In genomic region chr15:96254356-96254755, GRCm38 (mm10) we compare ENCODE assay signal across 8 mouse cellular contexts. TPM values are rescaled to one million over a fixed set of nuclear protein-coding genes. Genes with fewer than 3 reads are reported as not detected.
DNase-seq lines count a peak whose midpoint lies in the region; ATAC-seq and TF ChIP-seq lines count a peak whose summit lies in the region.

No protein-coding gene starts in this region.

- no peak overlapping the region for H3K9ac ChIP-seq in liver, embryonic 12.5 days
- H3K9ac ChIP-seq in stomach, embryonic 16.5 days (ENCODE audit: low read length) = peak overlapping the region; percentile 56

- no peaks in the 10 kb centered on the region for H3K36me3 ChIP-seq in thymus, adult 2 months (ENCODE audit: control insufficient read depth, insufficient read depth, low read length)
- H3K36me3 ChIP-seq in liver, embryonic 12.5 days = no peaks in the 10 kb centered on the region
- H3K36me3 ChIP-seq in stomach, embryonic 16.5 days (ENCODE audit: control insufficient read depth, insufficient read depth, low read length) = no peaks in the 10 kb centered on the region

- TF ChIP-seq CTCF in cerebellum, adult 2 months (IDR thresholded peaks at IDR 0.05; ENCODE audit: borderline replicate concordance, insufficient read depth, low read depth, low read length) = no peak
- TF ChIP-seq CTCF in thymus, adult 2 months (IDR thresholded peaks at IDR 0.05; ENCODE audit: borderline replicate concordance, control insufficient read depth, extremely low read depth, insufficient read depth, low read length, poor library complexity) = no peak

- H3K9me3 ChIP-seq in liver, embryonic 12.5 days (replicated peaks) = no peaks in the 10 kb centered on the region
- no peaks in the 10 kb centered on the region for H3K9me3 ChIP-seq in stomach, embryonic 16.5 days (replicated peaks; ENCODE audit: control insufficient read depth, low read length)

- DNase-seq in cerebellum, adult 2 months = no peak
- DNase-seq in cerebellum, postnatal 36 days = no peak
- no peak for DNase-seq in thymus, adult 2 months
- no peak for DNase-seq in thymus, postnatal 25 days
- DNase-seq in frontal cortex, postnatal 36 days (ENCODE audit: low spot score in 2 of 2) = no peak
- no peak for DNase-seq in c-Kit-positive CD71-positive TER-119-positive erythroid progenitor cells, embryonic 14.5 days (ENCODE audit: low spot score)

- no peak for TF ChIP-seq POLR2A in cerebellum, adult 2 months (IDR thresholded peaks at IDR 0.05; ENCODE audit: borderline replicate concordance, insufficient read depth, low read length)
- no peak for TF ChIP-seq POLR2A in thymus, adult 2 months (IDR thresholded peaks at IDR 0.05; ENCODE audit: control insufficient read depth, extremely low read depth, insufficient read depth, low read length, poor library complexity)

- no peaks in the 10 kb centered on the region for H3K27me3 ChIP-seq in cerebellum, adult 2 months (ENCODE audit: control insufficient read depth, insufficient read depth, low read length)
- H3K27me3 ChIP-seq in thymus, adult 2 months (ENCODE audit: control insufficient read depth, insufficient read depth, low read length) = peaks cover 2% of the 10 kb centered on the region; the same call in 1 of the 2 replicates
- peaks cover 26% of the 10 kb centered on the region for H3K27me3 ChIP-seq in liver, embryonic 12.5 days (replicated peaks)
- no peaks in the 10 kb centered on the region for H3K27me3 ChIP-seq in stomach, embryonic 16.5 days (ENCODE audit: control insufficient read depth, insufficient read depth, low read length)

- ATAC-seq in liver, embryonic 12.5 days = no peak
- no peak for ATAC-seq in stomach, embryonic 16.5 days (ENCODE audit: insufficient read depth, low FRiP score)

- H3K4me3 ChIP-seq in cerebellum, adult 2 months (replicated peaks; ENCODE audit: insufficient read depth, low read depth, low read length) = peak overlapping the region; percentile 55
- H3K4me3 ChIP-seq in thymus, adult 2 months (ENCODE audit: control insufficient read depth, insufficient read depth, low read length) = no peak overlapping the region
- H3K4me3 ChIP-seq in liver, embryonic 12.5 days = peak overlapping the region; percentile 11; the same call in 1 of the 2 replicates
- peak overlapping the region; percentile 38 for H3K4me3 ChIP-seq in stomach, embryonic 16.5 days (replicated peaks; ENCODE audit: low read length)

- H3K4me1 ChIP-seq in cerebellum, adult 2 months (ENCODE audit: control insufficient read depth, insufficient read depth, low read length) = no peaks in the 10 kb centered on the region
- H3K4me1 ChIP-seq in thymus, adult 2 months (replicated peaks; ENCODE audit: control insufficient read depth, insufficient read depth, low read length) = peaks cover 29% of the 10 kb centered on the region
- H3K4me1 ChIP-seq in liver, embryonic 12.5 days = peaks cover 8% of the 10 kb centered on the region; the same call in 1 of the 2 replicates
- peaks cover 9% of the 10 kb centered on the region; the same call in 1 of the 2 replicates for H3K4me1 ChIP-seq in stomach, embryonic 16.5 days (ENCODE audit: control insufficient read depth, insufficient read depth, low read length)

- H3K4me2 ChIP-seq in liver, embryonic 12.5 days = peak overlapping the region; percentile 53
- H3K4me2 ChIP-seq in stomach, embryonic 16.5 days (ENCODE audit: low read depth, low read length) = peak overlapping the region; percentile 72

- under 1% methylated on average over 17 of the region's 17 CpGs for WGBS in cerebellum, adult 2 months
- 29% methylated on average over 17 of the region's 17 CpGs for WGBS in thymus, adult 2 months
- 10% methylated on average over 17 of the region's 17 CpGs for WGBS in liver, embryonic 12.5 days (ENCODE audit: insufficient replicate concordance)
- WGBS in stomach, embryonic 16.5 days = 3% methylated on average over 17 of the region's 17 CpGs

- H3K27ac ChIP-seq in cerebellum, adult 2 months (ENCODE audit: insufficient read depth, low read length) = no peak overlapping the region
- peak overlapping the region; percentile 31; the same call in 1 of the 2 replicates for H3K27ac ChIP-seq in thymus, adult 2 months (ENCODE audit: control insufficient read depth, insufficient read depth, low read length)
- no peak overlapping the region for H3K27ac ChIP-seq in liver, embryonic 12.5 days
- no peak overlapping the region for H3K27ac ChIP-seq in stomach, embryonic 16.5 days (ENCODE audit: low read length)

RNA-seq across cellular contexts. Expression of gene Arid2, which starts 33.0 kb away (rescaled TPM):
- polyA plus RNA-seq in cerebellum, adult 2 months (2012; rRNA removed) = 17.6 and 18.1 TPM in 2 replicates
- 70.8 and 85.7 TPM in 2 replicates for polyA plus RNA-seq in thymus, adult 2 months (2012; rRNA removed)
- 14.1 and 14.5 TPM in 2 replicates for polyA plus RNA-seq in liver, embryonic 12.5 days (2016; fragmentation: Nextera tagmentation; extraction: Ambion mirVana)
- 17.1 and 19.7 TPM in 2 replicates for polyA plus RNA-seq in stomach, embryonic 16.5 days (2015; fragmentation: Nextera tagmentation; extraction: Ambion mirVana)
